Mouse (Mus musculus): ENCODE data around the gene Rin2.

The Rin2 gene

GRCm38 (mm10) chr2:145862206-145862817 lies 187.3 kb downstream of the Rin2 start:
- DNase-seq (ENCODE audit: low spot score): peak; percentile 57

- DNase-seq (ENCODE audit: low spot score): no peak
Observed at GRCm38 (mm10) chr2:145865344-145865743, 190.3 kb downstream of the Rin2 start.

- no peak for DNase-seq (ENCODE audit: low spot score)
Observed at GRCm38 (mm10) chr2:145866238-145866637, 191.2 kb downstream of the Rin2 start.

- DNase-seq (ENCODE audit: low spot score): no peak
Observed at GRCm38 (mm10) chr2:145866695-145867449, 191.9 kb downstream of the Rin2 start.

- no peak for DNase-seq (ENCODE audit: low spot score)
Observed at GRCm38 (mm10) chr2:145871308-145871707, 196.3 kb downstream of the Rin2 start.

DNA sequence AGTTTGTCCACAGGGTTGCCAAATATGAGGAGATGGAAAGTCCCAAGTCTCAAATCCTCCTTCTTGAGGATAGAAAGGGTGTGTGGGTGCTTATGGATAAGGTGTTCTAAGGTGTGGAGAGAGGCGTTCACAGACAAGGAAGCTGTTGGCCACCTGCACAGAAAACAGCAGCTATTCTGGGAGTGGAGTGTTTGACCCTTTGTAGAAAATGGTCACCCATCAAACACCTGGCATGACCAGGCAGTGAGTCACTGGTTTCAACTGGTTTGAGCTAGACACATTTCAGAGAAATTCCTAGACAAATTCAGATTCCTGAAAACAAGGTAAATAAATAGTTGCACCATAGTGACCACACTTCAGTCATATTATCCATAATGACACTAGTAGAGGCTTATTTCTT lies 197.1 kb downstream of the Rin2 start:
- DNase-seq (ENCODE audit: low spot score): no peak

- DNase-seq (ENCODE audit: low spot score): no peak
Observed at GRCm38 (mm10) chr2:145873953-145874352, 198.9 kb downstream of the Rin2 start.

GRCm38 (mm10) chr2:145874879-145875482 lies 200.0 kb downstream of the Rin2 start:
- DNase-seq (ENCODE audit: low spot score): no peak

DNA sequence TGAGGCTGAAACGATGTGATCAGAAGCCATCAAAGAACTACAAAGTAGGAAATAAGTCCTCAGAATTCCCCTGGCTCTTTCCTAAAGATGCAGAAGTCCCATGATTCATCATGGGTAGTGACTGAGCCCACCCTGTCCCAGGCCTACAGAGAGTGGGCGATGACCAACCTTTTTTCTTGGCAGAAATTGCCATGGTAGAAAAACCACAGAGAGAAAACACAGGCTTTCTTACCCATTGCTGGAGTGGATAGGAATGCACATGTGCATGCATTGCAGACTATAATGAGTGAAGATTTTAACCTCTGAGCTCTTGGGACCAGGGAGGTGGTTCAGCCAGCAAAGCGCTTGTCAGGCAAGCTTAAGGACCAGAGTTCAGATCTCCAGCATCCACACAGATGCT lies 202.2 kb downstream of the Rin2 start:
- no peak for DNase-seq (ENCODE audit: low spot score)

- no peak for DNase-seq (ENCODE audit: low spot score)
Observed at GRCm38 (mm10) chr2:145880887-145881747, 206.1 kb downstream of the Rin2 start.

DNA sequence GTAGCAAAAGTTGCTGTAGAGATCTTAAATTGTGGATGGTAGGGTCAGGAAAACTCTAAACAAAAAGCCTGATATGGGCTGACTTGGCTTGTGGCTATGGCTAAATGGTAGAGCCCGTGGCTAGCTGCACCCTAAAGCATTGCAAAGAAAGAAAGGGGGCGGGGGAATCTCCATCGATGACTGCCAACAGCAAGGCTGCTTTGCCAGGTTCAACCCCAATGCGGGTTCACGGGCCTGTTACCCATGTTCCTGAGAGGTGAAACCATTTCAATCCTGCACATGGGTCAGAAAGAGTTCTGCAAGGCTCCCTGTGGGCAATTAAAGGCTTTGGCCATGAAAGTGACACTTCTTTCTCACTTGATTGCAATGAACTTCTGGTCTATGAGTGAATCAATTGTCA lies 206.9 kb downstream of the Rin2 start:
- no peak for DNase-seq (ENCODE audit: low spot score)

GRCm38 (mm10) chr2:145882398-145882797 lies 207.4 kb downstream of the Rin2 start:
- no peak for DNase-seq (ENCODE audit: low spot score)

DNA sequence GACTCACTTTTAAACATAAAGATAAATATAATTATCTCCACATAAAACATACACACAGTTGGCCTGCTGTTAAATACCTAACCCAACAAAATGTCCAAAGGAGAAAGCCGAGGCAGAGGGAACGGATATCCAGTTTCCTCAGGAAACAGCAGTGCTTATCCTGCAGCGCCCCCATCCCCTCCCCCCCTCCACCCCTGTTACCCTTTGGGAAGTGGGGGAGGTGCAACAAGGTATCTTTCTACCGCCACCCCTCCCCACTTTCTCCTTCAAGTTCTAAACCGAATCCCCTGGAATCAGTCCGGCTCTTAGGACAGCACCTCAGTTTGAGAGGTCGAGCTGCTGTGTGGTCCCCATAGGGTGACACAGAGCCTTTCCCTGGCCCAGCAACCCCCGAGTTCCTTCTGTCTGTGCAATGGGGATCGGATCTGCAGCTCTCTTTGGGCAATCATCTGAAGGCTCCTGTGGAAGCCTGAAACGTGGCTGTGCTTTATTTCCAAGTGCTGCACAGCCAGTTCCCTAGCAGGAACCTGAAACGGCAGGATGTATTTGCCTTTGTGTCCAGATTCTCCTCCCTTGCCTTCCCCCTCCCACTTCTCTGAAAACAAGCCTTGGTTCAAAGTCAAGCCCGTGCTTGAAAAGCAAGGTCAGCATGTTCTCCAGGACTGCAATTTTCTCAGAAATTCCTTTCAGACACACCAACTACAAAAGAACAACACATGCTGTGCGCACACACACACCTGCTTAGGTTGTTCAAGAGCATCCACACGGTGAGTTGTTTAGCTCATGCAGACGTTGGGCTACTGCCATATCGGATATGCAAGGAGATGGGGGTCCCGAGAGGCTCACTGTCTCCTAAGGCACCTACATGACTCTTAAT lies 209.3 kb downstream of the Rin2 start:
- peak; percentile 45 for DNase-seq (ENCODE audit: low spot score)

DNA sequence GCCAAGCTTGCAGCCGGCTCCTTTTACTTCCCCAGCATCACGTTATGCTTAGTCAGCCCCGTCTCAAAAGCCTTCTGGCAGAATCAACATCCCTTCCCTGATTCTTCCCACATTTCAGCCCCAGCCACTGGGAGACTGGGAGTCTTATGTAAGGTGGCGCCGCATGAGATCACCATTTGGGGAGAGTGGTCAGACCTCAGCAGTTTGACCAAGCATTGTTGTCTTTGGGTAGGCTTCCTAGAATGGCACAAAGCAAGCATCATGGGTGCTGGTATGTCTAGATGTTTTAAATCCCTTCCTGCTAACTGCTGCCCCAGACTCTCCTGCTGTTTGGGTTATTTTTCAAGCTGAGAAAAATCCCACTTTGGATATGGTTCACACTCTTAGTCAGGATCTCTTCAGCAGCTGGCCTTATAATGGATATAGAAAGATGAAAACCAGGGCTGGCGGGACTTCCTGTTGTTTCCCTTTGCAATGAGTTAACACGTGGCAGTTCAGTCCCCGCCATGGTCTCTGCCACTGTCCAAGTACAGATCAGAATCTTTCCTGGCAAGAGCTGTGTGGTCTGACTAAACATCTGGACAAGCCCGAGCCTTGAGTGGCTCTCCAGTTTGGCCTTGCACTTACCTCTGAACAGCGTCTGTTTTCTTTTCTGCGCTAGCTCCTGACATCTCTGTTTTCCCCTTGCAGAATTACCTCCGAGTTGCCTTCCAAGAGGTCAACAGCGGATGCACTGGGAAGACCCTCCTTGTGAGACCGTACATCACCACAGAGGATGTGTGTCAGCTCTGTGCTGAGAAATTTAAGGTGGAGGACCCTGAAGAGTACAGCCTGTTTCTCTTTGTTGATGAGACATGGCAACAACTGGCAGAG lies 210.1 kb downstream of the Rin2 start:
- DNase-seq (ENCODE audit: low spot score): peak; percentile 60

- DNase-seq (ENCODE audit: low spot score): peak; percentile 60
Observed at GRCm38 (mm10) chr2:145887937-145888765, 213.1 kb downstream of the Rin2 start.

- no peak for DNase-seq (ENCODE audit: low spot score)
Observed at GRCm38 (mm10) chr2:145888766-145889480, 213.9 kb downstream of the Rin2 start.

DNA sequence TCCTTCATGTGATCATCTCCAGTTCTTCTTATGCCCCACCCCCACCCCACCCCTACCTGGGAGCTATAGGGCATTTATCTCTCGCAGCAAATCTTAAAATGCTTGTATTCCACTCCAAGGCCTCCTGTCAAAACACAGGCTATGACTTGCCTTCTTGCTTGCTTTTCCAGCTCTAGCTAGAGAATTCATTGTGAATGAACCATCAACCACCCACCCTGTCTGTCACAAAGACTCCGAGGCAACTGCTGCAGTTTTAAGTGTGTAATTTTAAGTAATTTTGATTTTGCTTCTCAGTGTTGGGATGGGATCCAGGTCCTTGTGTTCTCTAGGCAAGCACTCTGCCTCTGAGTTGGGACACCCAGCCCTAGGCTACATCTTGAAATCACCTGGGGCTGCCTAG lies 215.6 kb downstream of the Rin2 start:
- no peak for DNase-seq (ENCODE audit: low spot score)

DNA sequence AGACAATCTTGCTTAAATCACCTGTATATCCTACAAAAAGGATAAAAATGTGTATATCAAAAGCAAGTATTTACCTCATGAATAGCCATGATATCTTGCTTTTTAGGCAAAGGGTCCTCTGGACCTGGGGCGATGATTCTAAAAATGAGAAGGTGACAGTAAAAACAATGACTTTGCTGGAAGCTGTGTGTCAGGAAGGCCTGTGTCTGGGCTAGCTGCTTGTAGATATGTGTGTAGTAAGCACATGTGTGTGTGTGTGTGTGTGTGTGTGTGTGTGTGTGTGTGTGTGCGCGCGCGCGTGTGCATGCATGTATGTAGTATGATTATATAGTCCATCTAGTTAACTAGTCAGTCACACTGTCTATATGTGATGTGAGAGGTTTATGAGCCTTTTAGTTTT lies 218.7 kb downstream of the Rin2 start:
- no peak for DNase-seq (ENCODE audit: low spot score)

- no peak for DNase-seq (ENCODE audit: low spot score)
Observed at GRCm38 (mm10) chr2:145898106-145898505, 223.1 kb downstream of the Rin2 start.

Measured in urinary bladder, postnatal 14 days (tissue).